19 mouse cellular contexts compared by ENCODE assay signal in genomic region chr9:108272691-108273090, GRCm38 (mm10). TPM values are rescaled to one million over a fixed set of nuclear protein-coding genes. Genes with fewer than 3 reads are reported as not detected.
DNase-seq lines count a peak whose midpoint lies in the region; ATAC-seq and TF ChIP-seq lines count a peak whose summit lies in the region.
"Had no signal": no experiment of that assay in that cellular context is flagged by ENCODE, and none has a peak within 500 bp of the region (broad histone marks: within the 10 kb centered on the region; RNA-seq: fewer than 3 reads in every experiment).

No protein-coding gene starts in this region.

- no peaks in the 10 kb centered on the region for H3K9me3 ChIP-seq in kidney, embryonic 16.5 days (ENCODE audit: low read length)
- H3K9me3 ChIP-seq in embryonic facial prominence, embryonic 14.5 days (ENCODE audit: control insufficient read depth, low read length): no peaks in the 10 kb centered on the region
- H3K9me3 ChIP-seq in stomach, embryonic 14.5 days (ENCODE audit: control insufficient read depth, low read depth, low read length): no peaks in the 10 kb centered on the region
- no peaks in the 10 kb centered on the region for H3K9me3 ChIP-seq in neural tube, embryonic 15.5 days (replicated peaks)
- no peaks in the 10 kb centered on the region for H3K9me3 ChIP-seq in liver, embryonic 12.5 days (replicated peaks)
- H3K9me3 ChIP-seq: hindbrain, embryonic 12.5 days had no signal

- 69% methylated on average over 5 of the region's 5 CpGs for WGBS in kidney, embryonic 16.5 days
- 57% methylated on average over 5 of the region's 5 CpGs for WGBS in embryonic facial prominence, embryonic 14.5 days
- WGBS in stomach, embryonic 14.5 days: 39% methylated on average over 5 of the region's 5 CpGs
- WGBS in neural tube, embryonic 15.5 days: 82% methylated on average over 5 of the region's 5 CpGs
- 49% methylated on average over 5 of the region's 5 CpGs for WGBS in liver, embryonic 12.5 days (ENCODE audit: insufficient replicate concordance)

- ATAC-seq in kidney, embryonic 16.5 days (ENCODE audit: low FRiP score, low TSS enrichment): no peak
- peak; percentile 42; the same call in 1 of the 2 replicates for ATAC-seq in embryonic facial prominence, embryonic 14.5 days (ENCODE audit: low read depth)
- no peak for ATAC-seq in stomach, embryonic 14.5 days (ENCODE audit: insufficient number of reproducible peaks, insufficient read depth, low FRiP score, low read depth)
- no peak for ATAC-seq in neural tube, embryonic 15.5 days (ENCODE audit: low FRiP score)
- no peak for ATAC-seq in liver, embryonic 12.5 days
- ATAC-seq: forebrain, embryonic 16.5 days had no signal

- H3K9ac ChIP-seq in kidney, embryonic 16.5 days (replicated peaks; ENCODE audit: low read length): no peak overlapping the region
- no peak overlapping the region for H3K9ac ChIP-seq in embryonic facial prominence, embryonic 14.5 days (ENCODE audit: low read depth, low read length)
- H3K9ac ChIP-seq in stomach, embryonic 14.5 days (replicated peaks; ENCODE audit: low read depth, low read length): no peak overlapping the region
- H3K9ac ChIP-seq in neural tube, embryonic 15.5 days (replicated peaks): no peak overlapping the region
- H3K9ac ChIP-seq in liver, embryonic 12.5 days: no peak overlapping the region
- H3K9ac ChIP-seq: hindbrain, embryonic 12.5 days had no signal

- TF ChIP-seq CTCF in gastrocnemius, adult 2 months (IDR thresholded peaks at IDR 0.05): no peak

- no peaks in the 10 kb centered on the region for H3K36me3 ChIP-seq in kidney, embryonic 16.5 days (ENCODE audit: insufficient read depth, low read length)
- H3K36me3 ChIP-seq in embryonic facial prominence, embryonic 14.5 days (ENCODE audit: control insufficient read depth, insufficient read depth, low read length): no peaks in the 10 kb centered on the region
- no peaks in the 10 kb centered on the region for H3K36me3 ChIP-seq in stomach, embryonic 14.5 days (ENCODE audit: control insufficient read depth, insufficient read depth, low read length)
- H3K36me3 ChIP-seq in neural tube, embryonic 15.5 days: no peaks in the 10 kb centered on the region
- no peaks in the 10 kb centered on the region for H3K36me3 ChIP-seq in liver, embryonic 12.5 days
- H3K36me3 ChIP-seq: hindbrain, embryonic 12.5 days had no signal

- no peak for DNase-seq in gastrocnemius, adult 2 months
- DNase-seq in gastrocnemius, adult 18-20 months (ENCODE audit: low spot score): no peak
- DNase-seq in kidney, postnatal 25 days: no peak
- no peak for DNase-seq in embryonic facial prominence, embryonic 14.5 days (ENCODE audit: low spot score)
- DNase-seq: adrenal gland, postnatal 14 days; cerebellum, postnatal 10 days; gastrocnemius, postnatal 25 days; kidney, adult 18-20 months; liver; lung, postnatal 14 days; retina, postnatal 1 day; thymus, postnatal 25 days had no signal

- H3K27me3 ChIP-seq in kidney, embryonic 16.5 days (ENCODE audit: insufficient read depth, low read length): no peaks in the 10 kb centered on the region
- no peaks in the 10 kb centered on the region for H3K27me3 ChIP-seq in embryonic facial prominence, embryonic 14.5 days (replicated peaks; ENCODE audit: control insufficient read depth, insufficient read depth, low read length)
- no peaks in the 10 kb centered on the region for H3K27me3 ChIP-seq in stomach, embryonic 14.5 days (ENCODE audit: control insufficient read depth, insufficient read depth, low read length)
- no peaks in the 10 kb centered on the region for H3K27me3 ChIP-seq in neural tube, embryonic 15.5 days (replicated peaks)
- peaks cover 39% of the 10 kb centered on the region for H3K27me3 ChIP-seq in liver, embryonic 12.5 days (replicated peaks)
- H3K27me3 ChIP-seq: hindbrain, embryonic 12.5 days had no signal

- peak overlapping the region; percentile 58 for H3K27ac ChIP-seq in gastrocnemius, adult 2 months
- peak overlapping the region; percentile 46 for H3K27ac ChIP-seq in kidney, embryonic 16.5 days (ENCODE audit: low read length)
- peak overlapping the region; percentile 33 for H3K27ac ChIP-seq in embryonic facial prominence, embryonic 14.5 days (replicated peaks; ENCODE audit: low read depth, low read length)
- H3K27ac ChIP-seq in stomach, embryonic 14.5 days (ENCODE audit: low read length): peak overlapping the region; percentile 11; the same call in 1 of the 2 replicates
- no peak overlapping the region for H3K27ac ChIP-seq in neural tube, embryonic 15.5 days (replicated peaks)
- no peak overlapping the region for H3K27ac ChIP-seq in liver, embryonic 12.5 days
- H3K27ac ChIP-seq: hindbrain, embryonic 12.5 days had no signal

- H3K4me3 ChIP-seq in gastrocnemius, adult 2 months: no peak overlapping the region
- H3K4me3 ChIP-seq in kidney, embryonic 16.5 days (ENCODE audit: low read length): no peak overlapping the region
- H3K4me3 ChIP-seq in embryonic facial prominence, embryonic 14.5 days (ENCODE audit: low read depth, low read length): no peak overlapping the region
- H3K4me3 ChIP-seq in stomach, embryonic 14.5 days (ENCODE audit: low read depth, low read length): no peak overlapping the region
- H3K4me3 ChIP-seq in neural tube, embryonic 15.5 days (replicated peaks): no peak overlapping the region
- H3K4me3 ChIP-seq in liver, embryonic 12.5 days: no peak overlapping the region
- H3K4me3 ChIP-seq: hindbrain, embryonic 12.5 days had no signal

- H3K4me2 ChIP-seq in kidney, embryonic 16.5 days (replicated peaks; ENCODE audit: low read depth, low read length): no peak overlapping the region
- H3K4me2 ChIP-seq in embryonic facial prominence, embryonic 14.5 days (ENCODE audit: low read depth, low read length): no peak overlapping the region
- no peak overlapping the region for H3K4me2 ChIP-seq in stomach, embryonic 14.5 days (replicated peaks; ENCODE audit: low read depth, low read length)
- no peak overlapping the region for H3K4me2 ChIP-seq in neural tube, embryonic 15.5 days
- no peak overlapping the region for H3K4me2 ChIP-seq in liver, embryonic 12.5 days
- H3K4me2 ChIP-seq: hindbrain, embryonic 12.5 days; midbrain, embryonic 11.5 days had no signal

- peaks cover 26% of the 10 kb centered on the region for H3K4me1 ChIP-seq in kidney, embryonic 16.5 days (ENCODE audit: insufficient read depth, low read length)
- no peaks in the 10 kb centered on the region for H3K4me1 ChIP-seq in embryonic facial prominence, embryonic 14.5 days (ENCODE audit: control insufficient read depth, insufficient read depth, low read length)
- H3K4me1 ChIP-seq in stomach, embryonic 14.5 days (ENCODE audit: control insufficient read depth, insufficient read depth, low read length): peaks cover 14% of the 10 kb centered on the region; the same call in 1 of the 2 replicates
- no peaks in the 10 kb centered on the region for H3K4me1 ChIP-seq in neural tube, embryonic 15.5 days
- peaks cover 9% of the 10 kb centered on the region for H3K4me1 ChIP-seq in liver, embryonic 12.5 days
- H3K4me1 ChIP-seq: hindbrain, embryonic 12.5 days had no signal

- intact Hi-C loops in gastrocnemius, adult 2 months (cut with DNase I): no loop called here

RNA-seq across cellular contexts. Expression of gene Dag1, which starts 8.9 kb away (rescaled TPM):
- 100 to 1,000 TPM; 170 to 229 TPM for total RNA-seq in gastrocnemius, adult 2 months (2021)
- 100 to 1,000 TPM; 166 to 173 TPM for total RNA-seq in gastrocnemius, adult 18-20 months (2021)
- 163 and 182 TPM in 2 replicates for polyA plus RNA-seq in kidney, embryonic 16.5 days (2015; fragmentation: Nextera tagmentation; extraction: Ambion mirVana)
- 101 and 107 TPM in 2 replicates for polyA plus RNA-seq in embryonic facial prominence, embryonic 14.5 days (2014; fragmentation: Nextera tagmentation; extraction: Ambion mirVana)
- polyA plus RNA-seq in stomach, embryonic 14.5 days (2014; fragmentation: Nextera tagmentation; extraction: Ambion mirVana): 79.9 and 82.1 TPM in 2 replicates
- 64.0 and 70.4 TPM in 2 replicates for polyA plus RNA-seq in neural tube, embryonic 15.5 days (2015; fragmentation: Nextera tagmentation; extraction: Ambion mirVana)
- 20.7 and 22.1 TPM in 2 replicates for polyA plus RNA-seq in liver, embryonic 12.5 days (2016; fragmentation: Nextera tagmentation; extraction: Ambion mirVana)

RNA-seq across cellular contexts. Expression of gene Nicn1, which starts 17.5 kb away (rescaled TPM):
- 10 to 100 TPM in 1 of 2 experiments, 1 to 10 TPM in 1; 9.3 to 11.9 TPM for total RNA-seq in gastrocnemius, adult 2 months (2021)
- 10 to 100 TPM; 12.3 to 13.1 TPM for total RNA-seq in gastrocnemius, adult 18-20 months (2021)
- polyA plus RNA-seq in kidney, embryonic 16.5 days (2015; fragmentation: Nextera tagmentation; extraction: Ambion mirVana): 37.2 and 45.5 TPM in 2 replicates
- 38.6 and 38.9 TPM in 2 replicates for polyA plus RNA-seq in embryonic facial prominence, embryonic 14.5 days (2014; fragmentation: Nextera tagmentation; extraction: Ambion mirVana)
- 44.2 and 46.9 TPM in 2 replicates for polyA plus RNA-seq in stomach, embryonic 14.5 days (2014; fragmentation: Nextera tagmentation; extraction: Ambion mirVana)
- polyA plus RNA-seq in neural tube, embryonic 15.5 days (2015; fragmentation: Nextera tagmentation; extraction: Ambion mirVana): 117 and 136 TPM in 2 replicates
- polyA plus RNA-seq in liver, embryonic 12.5 days (2016; fragmentation: Nextera tagmentation; extraction: Ambion mirVana): 5.8 and 7.9 TPM in 2 replicates

RNA-seq across cellular contexts. Expression of gene Amt, which starts 24.0 kb away (rescaled TPM):
- 1 to 10 TPM; 1.0 to 1.4 TPM for total RNA-seq in gastrocnemius, adult 2 months (2021)
- total RNA-seq in gastrocnemius, adult 18-20 months (2021): 1 to 10 TPM in 1 of 2 experiments, under 1 TPM in 1; 0.83 to 1.0 TPM
- 40.8 and 43.7 TPM in 2 replicates for polyA plus RNA-seq in kidney, embryonic 16.5 days (2015; fragmentation: Nextera tagmentation; extraction: Ambion mirVana)
- polyA plus RNA-seq in embryonic facial prominence, embryonic 14.5 days (2014; fragmentation: Nextera tagmentation; extraction: Ambion mirVana): 6.1 and 6.2 TPM in 2 replicates
- polyA plus RNA-seq in stomach, embryonic 14.5 days (2014; fragmentation: Nextera tagmentation; extraction: Ambion mirVana): 21.3 and 27.4 TPM in 2 replicates
- 24.2 and 30.5 TPM in 2 replicates for polyA plus RNA-seq in neural tube, embryonic 15.5 days (2015; fragmentation: Nextera tagmentation; extraction: Ambion mirVana)
- polyA plus RNA-seq in liver, embryonic 12.5 days (2016; fragmentation: Nextera tagmentation; extraction: Ambion mirVana): 10.9 and 12.9 TPM in 2 replicates

RNA-seq across cellular contexts. Expression of gene Rhoa, which starts 33.2 kb away (rescaled TPM):
- 100 to 1,000 TPM in 1 of 2 experiments, 10 to 100 TPM in 1; 95.0 to 122 TPM for total RNA-seq in gastrocnemius, adult 2 months (2021)
- 100 to 1,000 TPM in 1 of 2 experiments, 10 to 100 TPM in 1; 91.8 to 111 TPM for total RNA-seq in gastrocnemius, adult 18-20 months (2021)
- 495 and 508 TPM in 2 replicates for polyA plus RNA-seq in kidney, embryonic 16.5 days (2015; fragmentation: Nextera tagmentation; extraction: Ambion mirVana)
- 326 and 351 TPM in 2 replicates for polyA plus RNA-seq in embryonic facial prominence, embryonic 14.5 days (2014; fragmentation: Nextera tagmentation; extraction: Ambion mirVana)
- 308 and 334 TPM in 2 replicates for polyA plus RNA-seq in stomach, embryonic 14.5 days (2014; fragmentation: Nextera tagmentation; extraction: Ambion mirVana)
- polyA plus RNA-seq in neural tube, embryonic 15.5 days (2015; fragmentation: Nextera tagmentation; extraction: Ambion mirVana): 261 and 304 TPM in 2 replicates
- 249 and 259 TPM in 2 replicates for polyA plus RNA-seq in liver, embryonic 12.5 days (2016; fragmentation: Nextera tagmentation; extraction: Ambion mirVana)

RNA-seq across cellular contexts. Expression of gene Tcta, which starts 33.3 kb away (rescaled TPM):
- total RNA-seq in gastrocnemius, adult 2 months (2021): 10 to 100 TPM; 27.0 to 35.1 TPM
- 10 to 100 TPM; 28.0 to 35.6 TPM for total RNA-seq in gastrocnemius, adult 18-20 months (2021)
- polyA plus RNA-seq in kidney, embryonic 16.5 days (2015; fragmentation: Nextera tagmentation; extraction: Ambion mirVana): 34.9 and 38.9 TPM in 2 replicates
- polyA plus RNA-seq in embryonic facial prominence, embryonic 14.5 days (2014; fragmentation: Nextera tagmentation; extraction: Ambion mirVana): 38.2 and 47.8 TPM in 2 replicates
- 37.9 and 43.3 TPM in 2 replicates for polyA plus RNA-seq in stomach, embryonic 14.5 days (2014; fragmentation: Nextera tagmentation; extraction: Ambion mirVana)
- polyA plus RNA-seq in neural tube, embryonic 15.5 days (2015; fragmentation: Nextera tagmentation; extraction: Ambion mirVana): 49.2 and 52.0 TPM in 2 replicates
- 13.4 TPM in 2 replicates for polyA plus RNA-seq in liver, embryonic 12.5 days (2016; fragmentation: Nextera tagmentation; extraction: Ambion mirVana)

Comparison
In these comparisons a context has a peak if more than half of its experiments do, and no peak if none do; other contexts are left out.
1. H3K27ac ChIP-seq: peak in gastrocnemius, adult 2 months (single experiment), kidney, embryonic 16.5 days (single experiment), embryonic facial prominence, embryonic 14.5 days (single experiment) and stomach, embryonic 14.5 days (single experiment); none in neural tube, embryonic 15.5 days (single experiment) and liver, embryonic 12.5 days (single experiment).